Mouse (Mus musculus): ENCODE measurements around the gene Mkrn3.

- TF ChIP-seq POLR2A (IDR thresholded peaks at IDR 0.05; ENCODE audit: low read depth, low read length), result no peak
- no peak for TF ChIP-seq CTCF (conservative IDR thresholded peaks at IDR 0.05; ENCODE audit: insufficient read depth, insufficient read length, low read depth, low read length)
Observed at GRCm38 (mm10) chr7:62378529-62378928, 41.4 kb downstream of the Mkrn3 start.
